Mouse (Mus musculus): ENCODE measurements around the gene C1galt1c1.

The C1galt1c1 gene

DNA sequence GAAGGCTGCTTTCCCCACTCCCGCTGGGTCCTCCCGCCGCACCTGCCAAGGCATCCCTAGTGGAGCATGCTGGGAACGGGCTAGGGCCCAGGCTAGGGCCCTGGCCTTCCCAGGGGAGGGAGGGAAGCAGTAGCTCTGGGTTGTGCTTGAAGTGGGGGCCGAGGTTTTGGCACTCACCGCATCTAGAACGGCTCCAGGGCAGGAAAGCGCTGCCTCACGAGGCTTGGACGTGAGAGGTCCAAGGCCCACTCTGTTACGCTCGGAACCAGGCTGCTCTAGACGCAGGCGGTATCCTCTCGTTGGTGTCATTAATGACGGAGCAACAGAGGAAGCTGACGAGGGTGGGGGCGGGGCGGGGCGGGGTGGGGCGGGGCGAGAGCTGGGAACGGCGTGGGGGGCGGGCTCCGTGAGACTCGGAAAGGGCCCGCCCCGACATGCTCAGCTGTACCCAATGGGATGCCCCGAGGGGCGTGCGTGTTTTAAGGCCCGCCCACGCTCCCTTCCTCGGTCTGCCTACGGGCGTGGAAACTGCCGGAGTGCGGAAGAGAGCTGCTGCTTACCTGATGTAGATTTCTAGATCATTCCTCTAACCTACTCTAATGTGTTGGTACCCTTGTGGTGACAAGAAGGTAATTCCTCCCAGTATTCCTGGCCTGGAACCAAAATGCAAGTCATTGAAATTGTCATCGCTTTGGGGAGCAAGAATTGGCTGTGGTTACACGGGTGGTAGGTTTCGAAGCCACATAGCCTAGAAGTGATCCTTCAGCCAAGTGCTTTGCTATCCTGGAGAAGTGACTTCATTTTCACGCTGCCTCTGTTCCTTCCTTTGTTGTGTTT is at the start of gene C1galt1c1:
Gene C1galt1c1 (minus strand): TSS at position 287 of the 837 bp plus-strand sequence.
- peak; percentile 93 for DNase-seq

GRCm38 (mm10) chrX:38681972-38682371 is 47.1 kb upstream of the C1galt1c1 start:
- no peak for DNase-seq

GRCm38 (mm10) chrX:38669111-38669903 is 34.4 kb upstream of the C1galt1c1 start:
- DNase-seq = no peak

DNA sequence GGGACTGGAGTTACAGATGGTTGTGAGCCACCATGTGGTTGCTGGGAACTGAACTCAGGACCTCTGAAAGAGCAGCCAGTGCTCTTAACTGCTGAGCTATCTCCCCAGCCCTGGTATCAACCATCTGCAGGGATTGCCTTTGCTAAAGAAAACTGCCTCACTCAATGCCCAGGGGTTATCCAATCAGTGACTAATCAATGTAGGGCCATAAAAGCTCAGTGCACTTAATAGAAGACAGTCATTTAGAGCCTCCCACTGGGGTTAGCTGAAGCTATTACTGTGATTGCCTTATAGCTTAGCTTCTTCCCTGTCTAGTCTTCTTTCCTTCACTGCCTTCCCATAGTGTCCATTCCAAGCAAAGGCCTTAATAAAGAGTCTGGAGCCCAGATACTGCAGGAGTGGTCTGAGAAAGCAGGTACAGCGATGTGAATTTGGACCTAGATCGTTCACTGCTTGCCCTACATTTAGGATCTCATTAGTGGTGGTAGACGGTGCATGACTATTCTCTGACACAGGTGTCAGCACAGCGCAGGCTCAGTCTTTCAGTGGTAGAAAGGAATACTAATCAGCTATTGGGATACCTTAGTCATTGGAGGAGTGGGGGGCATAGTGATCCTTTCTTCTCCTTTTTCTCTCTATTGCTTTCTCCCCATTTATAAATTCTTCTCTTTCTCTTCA is 21.5 kb upstream of the C1galt1c1 start:
- no peak for DNase-seq

GRCm38 (mm10) chrX:38654681-38655080 is 19.8 kb upstream of the C1galt1c1 start:
- peak; percentile 16 for DNase-seq

DNA sequence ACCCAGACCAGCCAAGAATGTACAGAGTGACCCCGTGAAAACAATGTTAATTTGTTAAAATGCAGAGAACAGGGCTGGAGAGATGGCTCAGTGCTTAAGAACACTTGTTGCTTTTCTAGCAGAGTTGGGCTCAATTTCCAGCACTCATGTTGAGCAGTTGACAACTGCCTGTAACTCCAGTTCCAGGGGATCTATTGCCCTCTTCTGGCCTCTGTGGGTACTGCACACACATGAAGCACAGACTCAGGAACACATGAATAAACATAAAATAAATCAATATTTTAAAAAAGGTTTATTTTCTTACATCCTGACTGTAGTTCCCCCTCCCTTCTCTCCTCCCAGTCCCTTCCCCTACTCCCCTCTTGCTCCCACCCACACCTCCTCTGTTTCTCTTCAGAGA is 18.3 kb upstream of the C1galt1c1 start:
- no peak for DNase-seq

GRCm38 (mm10) chrX:38651167-38651566 is 16.3 kb upstream of the C1galt1c1 start:
- no peak for DNase-seq

- DNase-seq = no peak
These were observed 15.6 kb upstream of the C1galt1c1 start for GRCm38 (mm10) chrX:38650404-38651039.

DNA sequence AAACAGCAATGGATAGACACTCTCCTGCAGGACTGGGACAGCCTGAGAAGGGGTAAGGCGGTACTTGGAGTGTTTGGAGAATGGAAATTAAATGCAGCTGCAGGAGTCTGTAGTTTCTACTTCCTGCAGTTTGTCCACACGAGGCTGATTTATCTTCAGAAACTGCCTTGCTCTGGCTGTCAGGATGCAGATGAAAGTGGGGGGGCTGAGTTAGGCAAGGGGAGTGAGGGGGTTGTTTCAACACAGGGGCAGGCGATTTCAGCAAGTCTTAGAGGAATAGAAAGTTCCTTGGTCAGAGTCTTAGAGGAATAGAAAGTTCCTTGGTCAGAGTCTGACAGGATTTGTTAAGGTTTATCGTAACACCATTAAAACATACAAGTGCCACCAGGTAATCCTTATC is 7.3 kb upstream of the C1galt1c1 start:
- no peak for DNase-seq

DNA sequence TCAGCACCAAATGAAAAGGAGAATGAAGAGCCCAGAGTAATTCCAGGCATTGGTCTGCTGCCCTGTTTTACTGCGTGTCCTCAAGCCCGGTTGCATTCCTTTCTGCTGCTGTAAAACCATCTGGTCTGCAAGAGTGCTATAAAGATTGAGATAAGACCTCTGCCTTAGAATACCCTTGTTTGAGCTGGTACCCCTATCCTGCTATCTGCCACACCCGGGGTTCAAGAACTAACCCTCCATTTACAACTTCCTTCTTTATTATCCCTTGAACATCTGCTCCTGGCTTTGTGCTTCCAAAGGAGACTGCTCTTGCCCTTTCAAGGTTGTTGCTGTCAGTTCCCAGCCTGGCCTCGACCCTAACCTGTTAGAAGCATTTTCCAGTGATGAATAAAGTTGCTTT is 6.5 kb upstream of the C1galt1c1 start:
- no peak for DNase-seq

GRCm38 (mm10) chrX:38635638-38635931 is 698 bp upstream of the C1galt1c1 start:
- DNase-seq = no peak

GRCm38 (mm10) chrX:38600995-38601369 is 33.9 kb downstream of the C1galt1c1 start:
- DNase-seq = peak; percentile 25

GRCm38 (mm10) chrX:38600177-38600994 is 34.5 kb downstream of the C1galt1c1 start, which contains the start of gene Mcts1:
TSS of gene Mcts1 (plus strand) at chrX:38600578.
- peak; percentile 71 for DNase-seq

DNA sequence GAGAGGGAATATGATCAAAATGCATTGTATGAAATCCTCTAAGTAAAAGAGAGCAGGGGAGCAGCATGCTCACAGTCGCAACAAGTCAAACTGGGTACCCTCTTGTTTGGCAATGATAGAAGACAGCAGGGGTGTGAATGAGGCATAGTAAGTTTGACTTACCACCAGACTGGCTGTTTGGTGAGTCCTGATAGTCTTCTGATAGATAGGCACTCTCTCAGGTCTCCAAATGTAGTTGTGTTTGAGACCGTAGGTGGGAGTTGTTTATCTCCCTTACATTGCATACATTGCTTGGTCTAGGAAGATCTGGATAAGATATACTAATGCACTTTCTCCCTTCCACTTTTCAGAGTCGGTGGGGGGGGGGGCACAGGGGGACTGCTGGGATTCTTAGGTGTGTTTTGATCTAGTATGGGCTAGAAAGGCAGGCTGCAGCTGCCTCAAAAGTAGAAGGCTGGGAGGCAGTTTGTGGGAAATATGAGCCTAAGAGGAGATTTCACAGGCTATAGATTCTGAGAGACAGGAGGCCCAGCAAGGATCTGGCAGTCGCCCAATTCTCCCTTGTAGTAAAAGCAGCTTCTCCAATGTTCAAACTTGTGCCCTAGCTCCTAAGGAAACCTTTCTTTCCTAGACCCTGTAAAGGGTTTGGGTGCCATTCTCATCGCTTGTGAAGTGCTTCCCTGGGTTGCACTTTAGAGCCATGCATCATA is 41.6 kb downstream of the C1galt1c1 start:
- DNase-seq = no peak

GRCm38 (mm10) chrX:38591749-38592148 is 43.1 kb downstream of the C1galt1c1 start:
- no peak for DNase-seq

GRCm38 (mm10) chrX:38589827-38590226 is 45.1 kb downstream of the C1galt1c1 start:
- no peak for DNase-seq

- DNase-seq = no peak
These were observed 51.6 kb downstream of the C1galt1c1 start for GRCm38 (mm10) chrX:38583261-38583660.

DNA sequence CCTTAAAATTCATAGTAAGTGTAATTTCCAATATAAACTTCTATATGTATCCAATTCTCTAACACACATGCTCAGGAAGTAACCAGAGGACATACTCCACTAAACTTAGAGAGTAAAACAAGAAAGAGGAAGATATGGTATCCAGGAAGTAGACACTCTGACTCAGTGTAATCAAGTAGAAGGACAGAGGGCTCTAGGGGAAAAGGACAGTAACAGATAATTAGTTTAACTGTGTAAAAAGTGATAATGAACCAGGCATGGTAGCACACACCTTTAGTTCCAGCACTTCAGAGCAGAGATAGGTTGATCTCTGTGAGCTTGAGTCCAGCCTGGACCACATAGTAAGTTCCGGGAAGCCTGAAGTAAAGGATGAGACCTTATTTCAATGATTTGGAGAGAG is 53.7 kb downstream of the C1galt1c1 start:
- no peak for DNase-seq
